Mouse (Mus musculus) heart, postnatal 0 days (tissue): ENCODE measurements around the gene Pdlim1. TPM values are rescaled to one million over a fixed set of nuclear protein-coding genes. Genes with fewer than 3 reads are reported as not detected.

Experiments used
- ATAC-seq: fragments of 200-750 bp; cut with Nextera tagmentation; 2 replicates; pipeline ENCODE4 v1.8.0; 2017; ENCODE audit warnings: low read depth, moderate number of reproducible peaks, moderate library complexity; ENCODE audit not compliant: insufficient read depth
- DNase-seq: peaks from one replicate; pipeline ENCODE4 v3.0.0-alpha.2; 2016; ENCODE audit warnings: low spot score
- H3K27ac ChIP-seq: fragments of 300-500 bp; sonication (generic); 2 replicates; pipeline ENCODE4 v1.5.1; 2014; ENCODE audit warnings: low read depth, mild to moderate bottlenecking
- H3K27me3 ChIP-seq: fragments of 300-500 bp; sonication (generic); 2 replicates; pipeline ENCODE4 v1.6.1; 2014; ENCODE audit warnings: low read length, mixed read lengths; ENCODE audit not compliant: control insufficient read depth, insufficient read depth
- H3K36me3 ChIP-seq: fragments of 300-500 bp; sonication (generic); replicated peaks from 2 replicates; pipeline ENCODE4 v1.6.1; 2014; ENCODE audit warnings: low read length, mixed read lengths; ENCODE audit not compliant: control insufficient read depth, insufficient read depth
- H3K4me1 ChIP-seq: fragments of 300-500 bp; sonication (generic); 2 replicates; pipeline ENCODE4 v1.6.1; 2014; ENCODE audit warnings: antibody characterized with exemption; ENCODE audit not compliant: control insufficient read depth, insufficient read depth
- H3K4me2 ChIP-seq: fragments of 300-500 bp; sonication (generic); 2 replicates; pipeline ENCODE4 v1.6.1; 2014; ENCODE audit warnings: low read depth, mild to moderate bottlenecking, low read length, moderate library complexity
- H3K4me3 ChIP-seq: fragments of 300-500 bp; sonication (generic); 2 replicates; pipeline ENCODE4 v1.5.1; 2014; ENCODE audit warnings: low read depth, low read length
- H3K9ac ChIP-seq: fragments of 300-500 bp; sonication (generic); replicated peaks from 2 replicates; pipeline ENCODE4 v1.6.1; 2014; ENCODE audit warnings: low read depth, low read length, mixed read lengths
- H3K9me3 ChIP-seq: fragments of 300-500 bp; sonication (generic); replicated peaks from 2 replicates; pipeline ENCODE4 v1.6.1; 2016; ENCODE audit warnings: low read length; ENCODE audit not compliant: control insufficient read depth
- CTCF ChIP-seq: IDR thresholded peaks from 2 replicates; pipeline ENCODE4 v1.5.1; 2016; ENCODE audit warnings: antibody characterized with exemption, control low read depth, low read depth
- EP300 ChIP-seq: IDR thresholded peaks from 2 replicates; pipeline ENCODE4 v1.6.1; 2016; ENCODE audit warnings: antibody characterized with exemption, low read depth
- WGBS: fragments of 180-500 bp; shearing (Covaris S2); extraction: QIAGEN DNeasy Blood & Tissue Kit; methylation state at CpG from one replicate; pipeline ENCODE4 v1.1.7; 2014; 5-methylcytosine and 5-hydroxymethylcytosine counted together
- polyA plus RNA-seq: library from polyadenylated mRNA; unstranded; fragments of >200 nt; fragmentation: Nextera tagmentation; extraction: Ambion mirVana; gene quantifications from 2 replicates; pipeline ENCODE4 v1.2.1, GENCODE M21; 2015
- total RNA-seq: library from RNA; depleted of rRNA; stranded (reverse); fragments of >200 nt; gene quantifications from 2 replicates; pipeline ENCODE4 v1.2.3, GENCODE M21; 2014; ENCODE audit warnings: low replicate concordance

The Pdlim1 gene
- total and polyA plus RNA-seq, 2 experiments from 2014 or later: 117 to 230 TPM

DNA sequence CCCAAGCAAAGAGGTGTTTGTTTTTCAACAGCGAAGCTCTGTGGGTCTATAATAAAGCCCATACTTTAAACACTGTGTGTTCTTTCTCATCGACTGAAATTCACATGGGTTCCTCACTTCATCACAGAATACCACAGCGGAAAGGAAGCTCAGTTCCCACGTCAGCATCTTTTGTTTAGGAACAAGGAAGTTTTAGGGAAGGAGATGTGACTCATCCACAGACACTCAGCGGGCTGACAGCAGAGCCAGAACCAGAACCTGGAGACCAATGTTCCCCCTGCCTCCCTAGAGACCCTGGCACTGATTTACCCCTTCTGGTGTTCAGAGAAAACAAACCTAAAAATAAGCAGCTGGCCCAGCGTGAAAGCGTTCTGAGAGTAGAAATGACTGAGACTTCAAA is 33.8 kb upstream of the Pdlim1 start:
- WGBS: 64% methylated on average over 7 of the region's 7 CpGs
- Histone ChIP-seq H3K27ac (peak overlapping the region; percentile 86; the same call in 1 of the 2 replicates), H3K9me3 (no peaks in the 10 kb centered on the region), H3K4me1 (0 out of 2 replicates have a peak, but pooled peaks cover 12% of the 10 kb centered on the region), H3K4me2 (no peak overlapping the region), H3K27me3 (no peaks in the 10 kb centered on the region), H3K4me3 (no peak overlapping the region), H3K9ac (no peak overlapping the region), H3K36me3 (peaks cover 63% of the 10 kb centered on the region)
- TF ChIP-seq EP300 (no peak), CTCF (no peak)
- DNase-seq (no peak), ATAC-seq (no peak)

DNA sequence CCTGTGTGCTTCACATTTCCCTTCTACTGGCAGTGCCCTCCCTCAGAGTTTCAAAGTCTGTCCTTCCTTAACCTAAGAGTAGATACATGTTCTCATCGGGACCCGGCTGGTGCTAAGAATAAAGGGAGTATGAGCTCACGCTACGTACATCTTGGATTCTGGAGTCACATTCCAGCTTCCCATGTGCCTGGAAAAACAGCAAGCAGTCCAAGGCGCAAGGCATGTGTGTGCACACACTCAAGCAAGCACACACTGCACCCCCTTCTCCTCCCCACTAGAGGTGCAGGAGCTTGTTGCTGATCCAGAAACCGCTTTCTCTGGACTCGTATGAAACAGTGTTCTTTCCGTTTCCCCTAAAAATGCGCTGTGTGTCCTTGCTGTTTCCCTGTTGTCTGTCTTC is 31.3 kb upstream of the Pdlim1 start:
- H3K4me1 ChIP-seq: peaks cover 14% of the 10 kb centered on the region
- WGBS: 33% methylated on average over 9 of the region's 9 CpGs
- ATAC-seq (peak; percentile 94), DNase-seq (peak; percentile 93)
- peak overlapping the region; percentile 86 for H3K27ac ChIP-seq
- peak overlapping the region; percentile 8; the same call in 1 of the 2 replicates for H3K4me2 ChIP-seq
- H3K4me3 ChIP-seq: no peak overlapping the region
- peaks cover 57% of the 10 kb centered on the region for H3K36me3 ChIP-seq
- TF ChIP-seq CTCF: peak; percentile 34
- TF ChIP-seq EP300: no peak
- no peaks in the 10 kb centered on the region for H3K9me3 ChIP-seq
- peak overlapping the region; percentile 3; the same call in 1 of the 2 replicates for H3K9ac ChIP-seq
- no peaks in the 10 kb centered on the region for H3K27me3 ChIP-seq

DNA sequence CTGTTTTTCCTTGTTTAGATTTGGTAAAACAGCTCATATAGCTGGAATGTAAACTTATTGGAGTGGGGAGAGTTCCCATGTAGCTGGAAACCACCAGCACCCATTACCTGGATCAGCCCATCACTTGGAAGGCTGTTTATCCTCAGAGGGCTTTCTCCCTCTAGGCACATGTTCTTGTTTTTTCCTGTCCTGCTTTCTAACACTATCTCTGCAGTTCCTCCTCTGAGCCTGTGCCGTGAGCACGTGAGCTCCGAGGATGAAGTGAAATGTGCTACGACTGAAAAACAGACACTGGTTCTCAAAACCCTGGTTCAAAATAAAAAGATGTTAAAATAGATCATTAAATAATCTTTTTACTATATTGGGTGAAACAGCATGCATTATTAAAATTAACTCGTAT is 30.8 kb upstream of the Pdlim1 start:
- Histone ChIP-seq H3K27ac (peak overlapping the region; percentile 86), H3K4me2 (no peak overlapping the region), H3K36me3 (peaks cover 52% of the 10 kb centered on the region), H3K9ac (no peak overlapping the region; the same call in 1 of the 2 replicates), H3K27me3 (no peaks in the 10 kb centered on the region), H3K4me3 (no peak overlapping the region), H3K4me1 (peaks cover 14% of the 10 kb centered on the region), H3K9me3 (no peaks in the 10 kb centered on the region)
- no peak for TF ChIP-seq EP300
- no peak for TF ChIP-seq CTCF
- ATAC-seq (0 out of 2 replicates have a peak, but pooled peaks have one; percentile 19), DNase-seq (peak; percentile 35)
- 25% methylated on average over 5 of the region's 5 CpGs for WGBS

DNA sequence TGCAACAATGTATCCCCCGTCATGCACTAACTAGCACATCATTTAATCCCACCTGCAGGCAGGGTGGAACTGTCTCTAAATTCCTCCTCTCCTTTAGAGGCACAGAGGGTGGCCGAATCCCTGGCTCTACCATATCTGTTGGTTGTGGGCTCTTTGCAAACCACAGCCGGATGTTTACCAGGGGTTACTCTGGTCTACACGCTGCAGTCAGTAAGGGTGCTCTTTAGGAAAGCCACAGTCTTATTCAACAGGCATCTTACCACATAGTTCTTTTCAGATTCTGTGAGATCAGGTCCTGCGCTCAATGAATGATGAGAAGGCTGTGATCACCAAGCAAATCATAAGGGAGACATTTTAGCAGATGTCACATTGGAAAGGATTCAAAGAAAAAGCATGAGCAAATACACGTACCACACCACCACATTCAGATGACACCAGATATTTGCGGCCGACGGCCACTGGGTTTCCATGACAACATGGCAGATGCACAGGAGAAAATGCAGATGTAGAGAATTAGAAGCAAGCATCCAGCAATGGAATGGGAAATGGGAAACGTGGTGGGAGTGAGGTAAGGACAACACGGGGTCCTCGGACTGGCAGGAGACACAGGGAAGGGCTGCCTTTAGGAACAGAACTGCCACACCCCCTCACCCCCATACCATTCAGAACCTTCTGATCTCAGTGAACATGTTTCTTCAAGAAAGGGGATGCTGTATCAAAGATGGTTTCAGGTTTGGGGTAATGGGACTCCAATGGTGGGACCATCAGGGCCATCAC is 28.5 kb upstream of the Pdlim1 start:
- Histone ChIP-seq H3K4me2 (no peak overlapping the region), H3K9me3 (no peaks in the 10 kb centered on the region), H3K27ac (no peak overlapping the region), H3K36me3 (peaks cover 46% of the 10 kb centered on the region), H3K9ac (no peak overlapping the region), H3K27me3 (no peaks in the 10 kb centered on the region), H3K4me3 (no peak overlapping the region), H3K4me1 (peaks cover 15% of the 10 kb centered on the region)
- 86% methylated on average over 12 of the region's 12 CpGs for WGBS
- no peak for TF ChIP-seq EP300
- TF ChIP-seq CTCF: no peak
- no peak for DNase-seq
- ATAC-seq: no peak

DNA sequence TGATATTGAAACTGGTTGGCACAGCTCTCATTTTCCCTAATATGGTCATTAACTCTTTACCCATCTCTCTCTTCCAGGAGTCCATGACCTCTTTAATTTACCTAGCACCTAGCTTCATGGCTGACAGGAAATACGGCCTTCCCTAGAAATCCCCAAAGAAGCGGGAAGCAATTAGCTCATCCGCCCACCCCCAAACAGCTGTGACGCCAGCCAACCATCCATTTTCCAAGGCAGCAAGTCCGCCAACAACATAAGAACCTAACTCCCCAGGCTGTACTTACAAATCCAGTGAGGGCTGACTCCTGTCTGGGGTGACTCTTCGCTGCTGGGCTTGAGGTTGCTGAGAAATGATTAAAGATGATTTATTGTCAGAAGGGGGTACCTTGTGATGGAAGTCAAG is 27.5 kb upstream of the Pdlim1 start:
- 87% methylated on average over 6 of the region's 6 CpGs for WGBS
- H3K4me1 ChIP-seq: peaks cover 10% of the 10 kb centered on the region
- no peaks in the 10 kb centered on the region for H3K27me3 ChIP-seq
- H3K9me3 ChIP-seq: no peaks in the 10 kb centered on the region
- H3K36me3 ChIP-seq: peaks cover 51% of the 10 kb centered on the region
- H3K4me3 ChIP-seq: no peak overlapping the region
- H3K27ac ChIP-seq: no peak overlapping the region
- no peak overlapping the region for H3K4me2 ChIP-seq
- H3K9ac ChIP-seq: no peak overlapping the region
- ATAC-seq: no peak
- no peak for DNase-seq
- TF ChIP-seq CTCF: no peak
- TF ChIP-seq EP300: no peak
